Mouse (Mus musculus) frontal cortex, postnatal 36 days (tissue): ENCODE measurements around the gene Agrp.
A peak's percentile ranks its signal among the peaks of the same experiment; 100 is the strongest.

Source experiments
- DNase-seq, 2 experiments: peaks; one replicate each; pipeline ENCODE4 v3.0.0; 2022; ENCODE audit warnings: low spot score in 2 of 2

Gene Agrp

DNA sequence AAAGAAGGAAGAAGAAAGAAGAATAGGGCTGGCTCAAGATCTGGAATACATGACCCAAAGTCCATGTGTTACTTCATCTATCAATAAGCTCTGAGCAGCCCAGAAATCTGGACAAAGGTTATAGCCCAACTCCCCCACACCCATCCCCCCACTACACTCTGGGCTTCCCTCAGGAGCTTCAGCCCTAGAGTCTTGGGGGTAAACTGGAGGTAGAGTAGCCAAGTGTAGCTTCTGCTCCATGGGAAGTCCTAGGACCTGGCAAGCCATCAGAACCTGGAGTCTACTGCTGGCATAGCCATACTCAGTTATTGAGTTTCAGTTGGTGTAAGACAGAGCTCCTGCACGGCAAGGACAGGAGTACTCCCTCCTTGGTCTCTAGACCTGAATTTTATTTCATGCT lies 87.7 kb downstream of the Agrp start:
- DNase-seq: no peak

DNA sequence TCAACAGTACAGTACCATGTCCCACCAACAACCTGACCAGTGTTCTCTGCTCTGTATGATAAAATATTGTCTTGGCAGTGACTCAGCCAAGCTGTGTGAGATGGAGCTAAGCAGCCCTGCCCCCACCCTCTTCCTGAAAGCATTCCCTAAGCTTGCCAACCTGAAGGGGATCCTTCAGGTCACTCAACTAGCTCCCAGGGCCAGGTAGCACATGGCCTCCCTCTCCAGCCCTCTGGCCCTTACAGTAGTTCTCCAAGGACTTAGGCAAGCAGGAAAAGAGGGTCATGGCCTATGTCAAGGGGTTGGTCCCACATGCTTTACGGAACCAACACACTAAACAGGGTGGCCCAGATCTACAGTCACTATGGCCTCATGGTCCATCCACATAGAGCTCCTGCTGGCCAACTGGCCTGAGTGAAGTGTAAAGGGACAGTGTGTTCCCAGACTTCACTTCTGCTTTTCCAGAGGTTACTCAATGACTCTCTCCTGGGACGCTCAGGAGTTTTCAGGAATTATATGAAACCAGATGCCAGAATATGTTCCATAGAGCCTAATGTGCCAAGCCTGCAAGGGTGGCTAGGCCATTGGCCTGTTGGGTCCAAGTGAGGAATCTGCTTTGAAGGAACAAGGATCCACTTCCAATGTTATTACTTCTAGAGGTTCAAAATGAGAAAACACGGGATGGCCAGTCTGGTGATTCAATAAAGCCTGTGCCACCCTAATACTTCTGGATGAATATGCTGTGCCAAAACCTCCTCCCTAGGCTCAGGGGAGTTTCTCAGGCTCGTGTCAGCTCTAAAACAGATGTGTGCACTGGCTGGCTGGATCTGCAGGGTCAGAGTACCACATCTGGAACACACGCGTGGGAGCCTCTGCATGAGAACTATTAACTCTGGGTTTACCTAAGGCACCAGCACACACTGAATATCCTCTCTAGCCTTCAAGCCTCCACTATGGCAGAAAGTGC lies 90.5 kb downstream of the Agrp start:
- DNase-seq: no peak

DNA sequence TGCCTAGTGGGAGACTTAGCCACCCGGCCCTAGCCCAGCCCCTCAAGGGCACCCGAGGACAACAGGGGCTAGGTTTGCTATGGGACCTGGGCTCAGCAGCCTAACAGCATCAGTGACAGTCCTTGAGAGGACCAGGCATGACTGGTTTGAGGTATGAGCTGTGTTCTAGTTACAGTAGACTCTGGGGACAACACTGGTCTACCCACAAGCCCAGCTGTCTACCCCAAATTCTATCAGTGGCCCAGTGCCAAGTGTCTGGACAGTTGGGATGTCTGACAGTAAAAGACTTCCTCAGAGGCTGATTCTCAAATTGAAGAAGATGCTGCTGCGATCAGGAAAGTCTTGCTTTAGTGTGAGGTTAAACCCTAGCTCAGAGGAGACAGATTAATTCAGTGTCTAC lies 91.9 kb downstream of the Agrp start:
- peak; percentile 33 to 47 for DNase-seq

DNA sequence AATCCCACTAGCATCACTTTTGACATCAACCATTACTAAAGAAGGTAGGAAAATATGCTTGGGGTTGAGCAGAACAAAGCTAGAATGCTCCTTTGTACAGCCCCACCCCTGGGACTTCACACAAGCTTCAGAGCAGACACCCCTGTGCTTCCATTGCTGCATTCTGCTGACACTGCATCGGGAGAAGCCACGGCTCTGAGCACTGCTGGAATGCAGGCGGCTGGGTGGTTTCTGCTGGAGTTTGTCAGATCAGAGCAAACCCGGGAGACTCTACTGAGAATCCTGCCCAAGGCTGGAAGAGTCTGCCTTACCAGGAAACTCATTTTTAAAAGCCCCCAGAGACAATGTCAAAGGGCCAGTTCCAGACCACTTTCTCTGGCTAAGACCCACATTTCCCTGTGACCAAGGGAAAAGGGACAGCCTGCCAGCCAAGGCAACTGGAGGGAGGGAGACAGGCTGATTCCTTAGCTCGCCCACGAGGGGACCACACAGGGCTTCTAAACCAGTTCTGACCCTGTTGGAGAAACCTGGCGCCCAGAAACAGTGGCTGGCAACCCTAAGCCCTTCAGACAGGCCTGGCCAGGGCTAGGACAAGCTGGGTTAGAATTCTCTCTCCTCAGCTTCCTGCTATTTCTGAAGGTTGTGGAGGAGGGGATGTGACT lies 92.5 kb downstream of the Agrp start:
- DNase-seq: peak in 1 of 2 experiments; percentile 26

DNA sequence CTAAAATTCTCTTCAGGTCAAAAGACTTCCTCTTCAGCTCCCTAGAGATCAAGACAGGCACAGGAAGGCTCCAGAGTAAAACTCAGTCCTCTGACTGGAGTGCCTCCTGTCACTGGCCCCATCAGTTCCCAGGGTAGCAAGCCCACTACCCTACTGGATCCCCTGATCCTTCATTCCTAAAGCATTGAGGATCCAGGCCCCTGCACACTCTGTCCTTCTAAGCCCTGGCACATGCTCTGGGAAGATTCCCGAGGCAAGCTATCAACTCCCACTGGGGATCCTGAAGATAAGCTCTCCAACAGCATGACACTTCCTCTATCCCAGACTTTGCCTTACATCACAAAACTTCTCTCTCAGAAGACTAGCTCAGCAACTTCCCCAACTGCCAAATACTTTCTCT lies 93.5 kb downstream of the Agrp start:
- DNase-seq: no peak

DNA sequence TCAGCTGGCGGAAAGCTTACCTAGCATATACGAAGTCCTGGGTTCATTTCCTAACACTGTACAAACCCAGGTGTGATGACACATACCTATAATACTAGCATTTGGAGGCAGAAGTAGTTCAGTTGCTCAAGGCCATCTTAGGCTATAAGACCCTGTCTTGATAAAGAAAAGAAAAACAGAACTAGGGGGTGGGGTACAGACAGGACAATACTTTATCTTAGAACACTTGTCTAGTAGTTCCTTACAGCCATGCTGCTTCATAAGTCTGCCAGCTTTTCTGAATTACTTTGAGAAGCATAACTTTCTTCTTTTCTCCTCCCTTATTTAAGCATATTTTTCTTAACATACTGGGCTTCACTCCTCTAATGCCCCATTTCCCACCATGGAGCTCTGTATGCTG lies 94.4 kb downstream of the Agrp start:
- DNase-seq: no peak

DNA sequence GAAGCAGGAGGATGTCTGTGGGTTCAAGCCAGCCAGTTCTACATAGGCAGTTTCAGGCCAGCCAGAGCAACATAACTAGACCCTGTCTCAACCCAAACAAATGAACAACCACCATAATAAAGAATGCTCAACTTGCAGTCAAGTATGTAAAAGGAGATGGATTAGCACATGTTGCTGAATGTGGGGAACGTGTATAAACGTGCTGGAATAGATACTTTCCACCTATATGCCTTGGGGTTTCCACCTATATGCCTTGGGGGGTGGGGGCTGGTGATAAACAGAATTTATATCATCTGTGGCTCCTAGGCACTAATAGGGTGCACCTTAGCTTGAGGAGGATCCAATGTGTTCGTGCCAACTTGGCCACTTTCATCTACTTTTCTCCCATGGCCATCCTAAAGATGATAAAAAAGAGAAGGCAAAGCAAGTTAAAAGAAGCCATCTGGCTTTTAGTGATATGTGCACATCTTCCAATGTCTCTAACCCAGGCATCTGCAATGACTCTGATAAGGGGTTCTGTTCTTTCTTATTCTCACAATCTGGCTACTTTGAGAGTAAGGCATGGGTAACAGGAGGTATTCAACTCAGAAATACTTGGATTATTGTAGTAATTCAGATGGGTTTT lies 95.0 kb downstream of the Agrp start:
- no peak for DNase-seq

DNA sequence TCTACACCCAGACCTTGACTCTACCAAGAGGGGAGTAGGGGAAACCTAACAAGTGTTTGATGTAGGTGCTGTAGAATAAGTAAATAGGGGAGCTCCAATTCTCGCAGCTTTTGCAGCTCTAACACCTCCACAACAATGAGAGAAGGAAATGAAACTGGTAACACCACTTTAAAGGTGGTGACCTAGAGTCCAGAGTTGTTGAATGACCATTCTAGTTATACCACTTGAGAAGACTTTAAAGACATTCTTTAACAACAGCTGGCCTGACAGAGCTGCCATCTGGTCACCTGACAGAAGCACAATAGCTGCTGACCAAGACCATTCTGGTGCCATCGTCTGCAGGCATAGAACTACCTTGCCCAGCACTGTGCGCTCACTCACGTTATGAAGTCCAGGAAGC lies 98.3 kb downstream of the Agrp start:
- no peak for DNase-seq

DNA sequence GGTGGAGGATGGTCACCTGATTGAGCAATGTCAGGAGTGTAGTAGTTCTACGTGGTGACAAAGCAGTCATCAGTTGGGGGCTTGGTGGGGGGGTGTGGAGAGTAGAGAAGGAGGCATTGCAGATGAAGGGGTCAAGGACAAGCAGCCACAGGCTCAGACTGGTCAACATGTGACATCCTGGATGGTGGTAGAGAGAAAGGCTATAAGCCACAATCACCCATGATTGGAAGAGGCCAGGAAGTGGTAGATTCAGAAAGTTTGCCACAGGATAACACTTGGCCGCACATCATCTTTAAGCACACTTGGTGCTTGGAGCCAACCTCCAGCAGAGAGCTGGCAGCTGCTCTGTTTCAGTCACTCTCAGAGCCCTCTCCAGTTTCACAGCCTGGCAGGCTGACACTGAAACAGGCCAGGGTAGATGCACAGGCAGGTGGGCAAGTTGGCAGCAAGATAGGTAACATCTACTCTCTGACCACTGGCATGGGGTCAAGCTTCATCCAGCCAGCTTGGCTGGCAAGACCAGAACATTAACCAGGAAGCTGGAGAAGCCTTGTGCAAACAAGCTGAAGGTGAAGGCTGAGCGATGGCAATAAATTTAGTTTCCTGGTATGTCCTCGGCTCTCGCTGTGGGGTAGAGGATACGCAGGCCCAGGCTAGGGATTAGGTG lies 100.0 kb downstream of the Agrp start:
- DNase-seq: no peak

DNA sequence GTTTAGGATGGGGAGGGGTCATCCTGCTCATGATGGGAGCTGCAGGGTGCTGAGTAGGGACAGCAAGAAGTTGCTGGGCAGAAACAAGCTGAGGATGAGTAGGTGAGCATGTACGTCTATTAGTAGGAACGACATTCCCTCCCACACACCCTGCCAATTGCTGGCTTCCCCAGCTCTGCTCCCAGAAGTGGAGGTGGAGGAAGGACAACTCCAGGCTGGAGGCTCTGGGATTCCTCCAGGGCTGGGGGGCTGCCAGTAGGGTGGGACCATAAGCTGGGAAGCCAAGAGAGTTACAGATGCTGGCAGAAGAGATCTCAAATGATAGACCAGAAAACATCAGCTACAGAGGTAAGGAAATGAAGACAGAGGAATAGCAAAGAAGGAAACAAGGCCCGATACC lies 100.6 kb downstream of the Agrp start:
- DNase-seq: peak; percentile 33 to 47

DNA sequence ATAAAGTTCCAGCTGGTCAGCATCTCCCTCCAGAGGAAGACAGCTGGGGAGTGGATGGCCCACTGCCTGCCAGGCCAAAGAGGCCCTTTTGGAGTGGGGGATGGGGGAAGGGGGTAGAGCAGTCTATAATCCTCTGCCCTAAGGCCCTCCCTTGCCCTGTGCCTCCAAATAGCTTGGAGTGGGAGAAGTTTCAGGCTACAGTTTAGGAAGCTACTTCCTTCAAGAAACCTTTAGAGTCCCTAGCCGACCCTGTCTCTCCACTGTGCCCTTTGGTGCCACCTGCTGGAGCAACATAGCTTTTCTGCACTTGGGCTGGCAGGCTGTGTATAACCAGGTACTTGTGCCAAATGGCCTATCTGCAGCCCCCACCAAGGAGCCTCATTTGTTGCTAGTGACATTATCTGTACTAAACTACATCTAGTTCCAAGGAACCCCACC lies 103.3 kb downstream of the Agrp start:
- DNase-seq: peak; percentile 42 to 52

DNA sequence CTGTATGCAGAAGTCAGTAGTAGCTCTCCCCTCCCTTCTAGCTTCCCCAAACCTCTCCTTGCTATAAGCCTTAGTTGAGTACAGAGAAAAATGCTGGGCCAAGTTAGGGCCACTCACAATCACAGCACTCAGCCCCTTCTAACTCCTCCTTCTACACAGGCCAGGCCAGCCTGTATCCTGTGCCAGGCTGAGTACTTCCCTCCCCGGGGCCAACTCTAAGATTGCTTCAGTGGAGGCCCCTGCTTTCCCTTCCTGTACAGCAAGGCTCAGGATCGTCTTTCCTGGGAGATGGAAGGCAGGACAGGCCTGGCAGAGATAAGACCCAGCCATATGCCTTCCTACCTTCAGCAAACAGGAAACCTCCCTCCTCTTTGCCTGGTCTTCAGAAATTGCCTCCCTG lies 103.8 kb downstream of the Agrp start:
- no peak for DNase-seq

DNA sequence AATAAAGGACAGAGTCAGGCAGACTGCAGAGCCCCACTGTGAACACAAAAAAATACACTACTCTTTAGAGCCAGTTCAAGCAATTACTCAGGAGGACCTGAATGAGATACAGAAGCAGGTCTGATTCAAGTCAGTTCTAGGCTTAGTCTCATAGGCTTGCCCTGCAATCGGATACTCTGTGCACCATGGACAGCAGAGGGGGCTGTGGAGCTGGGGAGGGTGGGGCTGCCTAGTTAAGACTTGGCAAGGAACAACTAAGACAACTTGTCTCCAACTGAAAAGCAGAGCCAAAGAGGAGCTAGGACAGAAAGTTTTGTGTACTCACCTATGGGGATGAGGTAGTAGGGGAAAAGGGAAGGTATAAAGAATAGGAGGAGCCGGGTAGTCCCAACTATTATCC lies 105.4 kb downstream of the Agrp start:
- no peak for DNase-seq

DNA sequence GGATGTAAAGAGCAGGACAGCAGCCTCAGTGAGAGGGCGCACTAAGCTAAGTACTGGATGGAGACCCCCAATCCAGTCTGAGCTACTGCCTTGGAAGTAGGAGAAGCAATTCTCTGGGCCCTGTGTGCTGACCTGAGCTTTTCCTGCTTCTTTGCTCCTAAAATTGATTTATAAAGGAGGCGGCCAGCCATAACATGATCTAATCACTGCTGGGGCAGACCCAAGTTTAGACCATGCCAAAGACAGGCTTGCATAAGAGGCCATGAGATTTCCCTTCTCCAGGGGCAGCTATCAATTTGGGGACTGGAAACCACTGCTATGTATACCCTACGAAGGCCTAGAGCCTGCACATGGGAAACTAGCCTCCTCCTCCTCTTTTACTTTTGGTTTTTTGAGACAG lies 107.9 kb downstream of the Agrp start:
- DNase-seq: no peak

DNA sequence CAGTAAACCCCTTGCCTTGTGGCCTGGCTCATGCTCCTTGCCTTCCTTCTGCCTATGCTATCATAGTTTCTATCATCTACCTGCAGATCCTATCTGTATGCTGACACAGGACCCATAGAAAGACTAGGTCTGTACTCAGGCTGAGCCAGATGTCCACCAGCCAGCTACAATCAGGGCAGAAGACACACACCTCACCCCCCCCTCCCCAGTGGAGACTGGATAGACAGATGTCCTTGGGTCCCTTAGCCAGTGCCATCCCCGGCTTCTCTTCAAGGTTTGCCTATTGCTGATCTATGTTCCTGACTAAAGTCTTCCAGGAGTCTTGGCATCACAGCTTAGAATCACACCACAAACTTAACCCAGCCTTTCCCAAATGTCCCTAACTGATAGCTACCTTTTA lies 109.0 kb downstream of the Agrp start:
- DNase-seq: no peak

DNA sequence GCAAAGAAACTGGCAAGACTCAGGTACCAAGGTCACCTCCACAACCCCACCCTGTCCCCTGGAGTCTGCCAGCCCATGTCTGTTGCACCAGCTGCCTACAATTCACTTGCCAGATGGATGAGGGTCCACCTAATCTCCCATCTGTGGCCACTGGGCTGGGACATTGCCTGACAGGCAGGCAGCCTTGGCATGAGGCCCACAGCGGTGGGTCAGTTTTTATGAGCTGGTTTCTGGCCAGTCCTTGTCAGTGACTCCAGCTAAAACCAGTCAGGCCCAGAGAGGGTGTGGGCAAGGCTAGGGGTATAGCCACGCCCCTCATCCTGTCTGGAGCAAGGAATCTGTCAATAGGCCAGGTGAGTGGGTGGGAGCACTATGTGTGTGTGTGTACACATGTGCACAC lies 110.1 kb downstream of the Agrp start:
- no peak for DNase-seq

DNA sequence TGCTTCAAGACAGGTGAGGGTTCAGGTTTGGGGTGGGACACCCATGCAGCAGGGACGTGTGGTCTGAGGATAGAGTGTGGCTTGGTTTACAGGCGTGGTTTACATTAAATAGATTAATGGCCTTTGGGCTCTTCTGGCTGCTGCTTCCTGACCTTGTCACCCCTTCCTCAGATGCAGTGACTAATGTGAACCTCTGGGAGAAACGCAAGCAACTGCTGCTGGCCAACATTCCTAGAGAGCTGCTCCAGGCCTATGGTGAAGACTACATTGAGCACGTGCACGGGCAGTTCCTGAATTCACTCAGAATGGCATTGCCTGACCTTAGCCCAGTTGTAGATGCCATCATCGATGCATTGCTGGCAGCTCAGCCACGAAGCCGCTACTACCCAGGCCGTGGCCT lies 114.3 kb downstream of the Agrp start:
- no peak for DNase-seq

DNA sequence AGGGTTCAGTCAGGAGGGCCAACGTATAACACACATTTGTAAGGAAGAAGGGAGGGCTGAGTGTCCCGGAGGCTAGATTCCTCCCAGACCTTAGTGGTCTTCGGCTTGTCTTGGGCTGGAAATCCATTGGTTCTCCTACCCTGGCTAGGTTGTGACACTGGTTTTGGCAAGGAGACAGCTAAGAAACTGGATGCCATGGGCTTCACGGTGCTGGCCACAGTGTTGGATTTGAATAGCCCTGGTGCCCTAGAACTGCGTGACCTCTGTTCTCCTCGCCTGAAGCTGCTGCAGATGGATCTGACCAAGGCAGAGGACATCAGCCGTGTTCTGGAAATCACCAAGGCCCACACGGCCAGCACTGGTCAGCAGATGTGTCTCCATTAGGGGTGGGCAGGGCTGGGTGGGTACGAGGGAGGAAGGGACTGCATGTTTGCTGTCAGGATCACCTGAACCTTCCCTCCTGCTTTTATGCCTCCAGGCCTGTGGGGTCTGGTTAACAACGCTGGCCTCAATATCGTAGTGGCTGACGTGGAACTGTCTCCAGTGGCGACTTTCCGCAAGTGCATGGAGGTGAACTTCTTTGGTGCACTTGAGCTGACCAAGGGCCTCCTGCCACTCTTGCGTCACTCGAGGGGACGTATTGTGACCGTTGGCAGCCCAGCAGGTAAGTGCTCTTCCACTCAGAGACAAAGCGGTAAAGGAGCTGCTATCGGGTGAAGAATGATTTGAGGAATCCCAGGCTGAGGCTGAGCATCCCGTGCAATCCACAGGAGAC lies 115.0 kb downstream of the Agrp start:
- DNase-seq: no peak

DNA sequence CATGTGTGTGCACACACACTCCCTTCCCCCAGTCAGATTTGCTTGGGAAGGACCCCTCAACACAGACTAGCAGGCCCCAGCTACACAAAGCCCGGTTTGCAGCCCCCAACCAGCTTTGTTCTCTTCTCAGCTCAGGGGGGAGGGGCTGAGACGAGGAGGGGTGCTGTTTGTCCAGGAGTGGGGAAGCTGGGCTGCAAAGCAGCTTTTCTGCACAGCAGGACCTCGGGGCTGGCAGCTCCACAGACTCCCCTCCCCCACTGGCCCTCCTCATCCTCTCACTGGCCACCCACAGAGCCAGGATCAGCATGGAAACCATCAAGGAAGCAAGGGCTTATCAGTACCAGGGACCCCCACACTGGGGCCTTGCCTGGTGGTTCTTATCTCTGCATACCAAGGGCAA lies 116.1 kb downstream of the Agrp start:
- no peak for DNase-seq

DNA sequence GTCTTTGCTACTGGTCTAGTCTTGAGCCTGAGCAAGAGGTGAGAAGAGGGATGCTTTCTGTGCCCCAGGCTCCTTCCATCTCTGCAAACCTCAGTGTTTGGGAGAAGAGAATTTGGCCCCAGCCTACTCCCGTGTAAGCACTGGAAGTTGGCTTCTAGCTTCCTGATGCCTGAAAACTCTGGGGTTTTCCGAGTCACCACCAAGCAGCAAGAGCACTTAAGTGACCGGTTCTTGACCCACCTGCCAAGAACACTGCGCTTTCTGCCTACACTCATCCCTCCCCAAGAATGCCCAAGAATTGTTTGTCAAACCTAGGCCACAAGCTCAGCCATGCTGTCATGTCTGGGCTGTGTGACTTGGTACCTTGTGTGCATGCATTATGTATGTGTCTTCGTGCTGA lies 116.7 kb downstream of the Agrp start:
- no peak for DNase-seq

DNA sequence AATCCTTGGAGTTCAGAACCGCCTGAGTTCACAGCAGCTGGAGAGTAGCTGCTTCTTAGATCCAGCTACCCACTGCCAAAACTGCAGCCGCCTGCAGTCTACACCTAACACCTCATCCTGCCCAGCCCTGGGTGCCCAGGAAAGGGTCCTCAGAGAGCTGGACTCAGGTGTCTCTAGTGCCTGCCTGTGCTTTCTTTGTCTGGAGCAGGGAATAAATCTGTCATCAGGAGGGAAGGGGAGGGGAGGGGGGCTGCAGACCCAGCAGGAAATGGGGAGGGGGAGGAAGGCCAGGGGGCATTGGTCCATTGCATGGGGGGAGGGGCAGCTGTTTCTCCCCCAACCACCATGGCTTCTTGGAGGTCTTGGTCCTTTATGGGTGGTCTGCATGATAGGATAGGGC lies 117.6 kb downstream of the Agrp start:
- no peak for DNase-seq
